Mouse (Mus musculus) lung, postnatal 0 days (tissue): ENCODE results near the gene Cdc6.
A peak's percentile ranks its signal among the peaks of the same experiment; 100 is the strongest.

Source experiments
- CTCF ChIP-seq: IDR thresholded peaks from 2 replicates; pipeline ENCODE4 v1.5.1; 2016; ENCODE audit warnings: antibody characterized with exemption, mild to moderate bottlenecking
- EP300 ChIP-seq: IDR thresholded peaks from 2 replicates; pipeline ENCODE4 v1.6.1; 2016; ENCODE audit warnings: antibody characterized with exemption, mild to moderate bottlenecking, control low read depth

DNA sequence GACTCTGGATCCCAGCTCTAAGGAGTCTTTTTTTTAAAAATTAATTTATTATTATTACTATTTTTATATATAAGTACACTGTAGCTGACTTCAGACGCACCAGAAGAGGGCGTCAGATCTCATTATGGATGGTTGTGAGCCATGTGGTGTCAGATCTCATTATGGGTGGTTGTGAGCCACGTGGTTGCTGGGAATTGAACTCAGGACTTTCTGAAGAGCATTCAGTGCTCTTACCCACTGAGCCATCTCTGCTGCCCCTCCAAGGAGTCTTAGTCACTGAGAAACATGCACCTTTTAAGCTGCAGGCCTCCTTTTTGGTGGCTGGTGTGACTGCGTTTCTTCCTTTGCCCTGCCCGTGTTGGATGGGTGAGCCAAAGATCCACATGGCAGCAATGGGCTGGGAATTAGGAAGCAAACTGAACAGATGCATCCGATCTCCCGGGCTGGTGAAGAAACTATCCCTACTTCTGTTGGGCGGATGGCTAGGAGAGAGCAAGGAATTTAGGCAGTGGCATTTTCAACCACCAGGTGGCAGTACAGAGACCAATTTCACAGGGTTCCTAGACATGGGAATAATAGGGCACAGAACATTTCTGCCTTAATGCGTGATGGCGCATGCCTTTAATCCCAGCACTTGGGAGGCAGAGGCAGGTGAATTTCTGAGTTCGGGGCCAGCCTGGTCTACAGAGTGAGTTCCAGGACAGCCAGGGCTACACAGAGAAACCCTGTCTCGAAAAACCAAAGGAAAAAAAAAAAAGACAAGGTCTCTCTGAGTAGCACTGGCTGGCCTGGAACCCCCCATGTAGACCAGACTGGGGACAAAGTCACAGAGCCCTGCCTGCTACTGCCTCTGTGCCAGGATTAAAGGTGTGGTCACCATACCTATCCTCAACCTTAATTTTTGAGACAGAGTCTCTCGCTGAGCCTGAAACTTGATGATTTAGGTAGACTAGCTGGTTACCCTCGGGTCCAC lies 48.6 kb upstream of the Cdc6 start:
- TF ChIP-seq CTCF (peak; percentile 90), EP300 (no peak)
